Mouse (Mus musculus) ovary, adult 2 months (tissue): ENCODE data around the gene Foxo1. TPM values are rescaled to one million over a fixed set of nuclear protein-coding genes. Genes with fewer than 3 reads are reported as not detected.

ENCODE experiments used
- polyA plus RNA-seq: library from polyadenylated mRNA; depleted of rRNA; stranded (reverse); fragments of >200 nt; gene quantifications from 2 replicates; pipeline ENCODE4 v1.2.3, GENCODE M21; 2012; rRNA removed

Foxo1 gene
- polyA plus RNA-seq = 105 and 129 TPM in 2 replicates

DNA sequence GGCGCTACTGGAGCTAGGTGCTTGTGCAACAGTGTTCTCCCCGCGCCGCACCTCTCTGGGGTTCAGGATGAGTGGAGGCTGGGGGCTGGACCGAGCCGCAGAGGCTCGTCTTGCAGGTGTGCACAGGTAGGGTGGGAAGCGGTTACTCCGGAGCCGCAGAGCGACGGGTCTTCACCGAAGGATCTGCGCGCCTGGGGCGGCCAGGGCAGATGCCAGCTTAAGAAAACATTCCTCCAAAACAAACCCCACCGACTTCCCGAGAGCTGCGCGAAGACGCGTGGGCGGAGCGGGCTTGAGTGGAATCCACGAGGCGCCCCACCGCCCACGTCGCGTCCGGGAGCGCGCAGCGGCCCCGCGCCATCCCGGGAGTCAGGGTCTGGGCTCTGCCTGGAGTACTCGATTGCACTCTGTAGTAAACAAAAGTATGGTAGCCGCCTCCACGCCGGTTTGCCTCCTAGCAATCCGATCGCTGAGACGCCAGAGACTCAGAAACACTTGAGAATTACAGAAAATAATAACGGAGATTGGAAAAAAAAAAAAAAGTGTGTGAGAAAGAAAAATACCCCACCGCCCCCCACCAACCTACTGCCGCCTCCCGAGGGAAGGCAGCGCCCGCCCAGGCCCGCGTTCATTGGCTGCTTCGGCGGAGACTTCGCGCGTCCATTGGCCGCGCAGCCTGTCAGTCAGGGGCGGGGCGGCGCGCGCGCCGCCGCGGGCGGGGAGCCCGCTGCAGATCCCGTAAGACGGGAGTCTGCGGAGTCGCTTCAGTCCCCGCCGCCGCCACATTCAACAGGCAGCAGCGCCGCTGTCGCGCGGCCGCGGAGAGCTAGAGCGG lies at the start of gene Foxo1:
TSS of gene Foxo1 (plus strand) at position 685 of the 835 bp plus-strand sequence.

Other genes starting within 250 kb of the Foxo1 start
- 6.9 TPM in 2 replicates for gene Maml3, start 163.3 kb upstream of the Foxo1 start, polyA plus RNA-seq